Mouse (Mus musculus) liver, postnatal 0 days (tissue): Measurements from ENCODE around the gene Clns1a.

ENCODE experiments used
- CTCF ChIP-seq: sonication (generic); IDR thresholded peaks from 2 replicates; pipeline ENCODE4 v1.5.1; 2016; ENCODE audit warnings: antibody characterized with exemption, low read depth
- EP300 ChIP-seq: IDR thresholded peaks from 2 replicates; pipeline ENCODE4 v1.6.1; 2016; ENCODE audit warnings: antibody characterized with exemption, low read depth, mild to moderate bottlenecking

- TF ChIP-seq CTCF (no peak), EP300 (peak; percentile 40; the same call in 1 of the 2 replicates)
Observed at GRCm38 (mm10) chr7:97723646-97724538, 27.5 kb downstream of the Clns1a start.
